Mouse (Mus musculus) small intestine, adult 2 months (tissue): ENCODE measurements around the gene Bri3bp. TPM values are rescaled to one million over a fixed set of nuclear protein-coding genes. Genes with fewer than 3 reads are reported as not detected.
A peak's percentile ranks its signal among the peaks of the same experiment; 100 is the strongest.

Experiments
- H3K27ac ChIP-seq: fragments of 200-500 bp; 2 replicates; pipeline ENCODE4 v1.5.1; 2012; ENCODE audit warnings: low read depth, low read length, control low read depth, inconsistent platforms; ENCODE audit not compliant: insufficient read depth
- H3K27me3 ChIP-seq: fragments of 200-500 bp; 2 replicates; pipeline ENCODE4 v1.6.1; 2012; ENCODE audit warnings: mild to moderate bottlenecking, moderate library complexity, low read length, inconsistent platforms; ENCODE audit not compliant: control insufficient read depth, insufficient read depth
- H3K36me3 ChIP-seq: fragments of 200-500 bp; 2 replicates; pipeline ENCODE4 v1.6.1; 2012; ENCODE audit warnings: mild to moderate bottlenecking, low read length, control low read depth, inconsistent platforms; ENCODE audit not compliant: control insufficient read depth, insufficient read depth
- H3K4me1 ChIP-seq: fragments of 200-500 bp; 2 replicates; pipeline ENCODE4 v1.6.1; 2012; ENCODE audit warnings: low read length, inconsistent platforms, mixed read lengths; ENCODE audit not compliant: control insufficient read depth, insufficient read depth, insufficient read length
- H3K4me3 ChIP-seq: fragments of 200-500 bp; 2 replicates; pipeline ENCODE4 v1.5.1; 2012; ENCODE audit warnings: low read depth, mild to moderate bottlenecking, control low read depth, inconsistent platforms, low read length, moderate library complexity
- CTCF ChIP-seq: fragments of 200-500 bp; IDR thresholded peaks from 2 replicates; pipeline ENCODE4 v1.5.1; 2012; ENCODE audit warnings: low read depth, mild to moderate bottlenecking, control low read depth, inconsistent platforms, low read length, moderate library complexity, mixed read lengths; ENCODE audit not compliant: insufficient replicate concordance, insufficient read length; ENCODE audit errors: extremely low read depth
- POLR2A ChIP-seq: fragments of 200-500 bp; IDR thresholded peaks from 2 replicates; pipeline ENCODE4 v1.6.1; 2012; ENCODE audit warnings: low read depth, mild to moderate bottlenecking, control low read depth, inconsistent platforms, low read length, moderate library complexity
- WGBS: fragments of 180-500 bp; shearing (Covaris S2); methylation state at CpG from one replicate; pipeline ENCODE4 v1.1.7; 2018; 5-methylcytosine and 5-hydroxymethylcytosine counted together
- polyA plus RNA-seq: library from polyadenylated mRNA; depleted of rRNA; stranded (reverse); fragments of >200 nt; gene quantifications from 2 replicates; pipeline ENCODE4 v1.2.3, GENCODE M21; 2012

Bri3bp gene
- polyA plus RNA-seq, 1 experiment = 33.5 TPM

DNA sequence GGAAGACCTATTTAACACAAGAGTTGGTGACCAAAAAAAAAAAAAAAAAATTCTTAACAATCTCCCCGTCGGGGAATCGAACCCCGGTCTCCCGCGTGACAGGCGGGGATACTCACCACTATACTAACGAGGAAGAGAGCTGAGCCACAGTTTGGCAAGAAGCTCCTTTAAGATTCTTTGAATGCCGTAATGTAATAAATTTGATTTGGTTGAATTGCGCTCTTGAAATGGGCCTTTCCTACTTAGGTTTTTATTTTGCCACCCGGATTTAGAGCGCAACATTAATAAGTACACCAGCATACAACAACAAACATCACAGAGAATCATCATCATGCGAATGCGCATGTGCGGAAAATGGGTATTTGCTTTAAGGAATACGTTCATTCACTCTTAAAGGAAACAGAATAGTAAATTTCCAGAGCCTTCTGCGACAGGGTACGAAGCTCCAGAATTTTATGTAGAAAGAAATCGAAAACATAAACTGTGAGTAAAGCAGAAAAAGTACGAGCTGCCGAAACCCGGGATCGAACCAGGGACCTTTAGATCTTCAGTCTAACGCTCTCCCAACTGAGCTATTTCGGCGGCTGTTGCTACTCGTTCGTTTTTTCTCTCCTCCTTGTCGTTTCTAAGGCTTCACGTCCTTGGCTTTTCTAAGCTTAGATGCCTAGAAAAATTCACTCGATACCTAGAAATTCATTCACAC, 35.7 kb upstream of the Bri3bp start:
- no peak for TF ChIP-seq CTCF
- TF ChIP-seq POLR2A = no peak
- no peaks in the 10 kb centered on the region for H3K27me3 ChIP-seq
- WGBS = under 1% methylated on average over 31 of the region's 31 CpGs
- peaks cover 10% of the 10 kb centered on the region; the same call in 1 of the 2 replicates for H3K4me1 ChIP-seq
- peak overlapping the region; percentile 86 for H3K27ac ChIP-seq
- no peaks in the 10 kb centered on the region for H3K36me3 ChIP-seq
- H3K4me3 ChIP-seq = peak overlapping the region; percentile 70

DNA sequence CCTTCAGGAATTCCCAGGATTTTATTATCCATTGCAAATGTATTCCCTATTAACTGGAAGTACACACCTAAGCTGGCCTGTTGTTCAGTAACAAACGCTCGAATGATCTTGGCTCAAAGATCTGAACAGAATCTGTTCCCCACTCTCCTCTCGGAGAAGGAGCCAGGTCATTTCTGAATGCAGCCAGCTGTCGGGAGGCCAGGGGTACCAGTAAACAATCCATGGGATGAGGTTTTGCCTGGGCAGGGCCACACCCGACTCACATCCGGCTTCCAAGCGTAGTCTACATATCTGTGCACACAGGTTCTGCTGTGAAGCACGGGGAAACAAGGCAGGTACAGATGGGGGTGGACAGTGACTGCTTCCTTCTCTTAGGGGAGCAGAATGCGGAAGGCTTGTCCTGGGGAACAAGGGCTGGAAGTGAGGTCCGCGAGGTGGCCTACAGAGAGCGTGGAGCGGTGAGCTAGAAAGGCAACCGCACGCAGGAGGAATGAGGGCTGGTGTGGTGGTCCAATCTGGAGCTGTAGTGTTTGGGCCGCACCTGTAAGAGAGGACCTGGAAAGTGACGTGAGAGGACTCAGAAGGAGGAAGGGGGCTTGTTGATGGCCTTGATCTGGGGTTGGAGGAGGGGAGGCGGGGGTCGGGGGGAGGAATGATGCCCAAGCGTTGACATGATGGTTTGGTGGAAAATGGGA, 34.9 kb upstream of the Bri3bp start:
- WGBS = 3% methylated on average over 20 of the region's 20 CpGs
- H3K4me1 ChIP-seq = peaks cover 10% of the 10 kb centered on the region; the same call in 1 of the 2 replicates
- peak overlapping the region; percentile 64 for H3K4me3 ChIP-seq
- no peaks in the 10 kb centered on the region for H3K36me3 ChIP-seq
- peak overlapping the region; percentile 85 for H3K27ac ChIP-seq
- H3K27me3 ChIP-seq = no peaks in the 10 kb centered on the region
- TF ChIP-seq POLR2A = no peak
- no peak for TF ChIP-seq CTCF

DNA sequence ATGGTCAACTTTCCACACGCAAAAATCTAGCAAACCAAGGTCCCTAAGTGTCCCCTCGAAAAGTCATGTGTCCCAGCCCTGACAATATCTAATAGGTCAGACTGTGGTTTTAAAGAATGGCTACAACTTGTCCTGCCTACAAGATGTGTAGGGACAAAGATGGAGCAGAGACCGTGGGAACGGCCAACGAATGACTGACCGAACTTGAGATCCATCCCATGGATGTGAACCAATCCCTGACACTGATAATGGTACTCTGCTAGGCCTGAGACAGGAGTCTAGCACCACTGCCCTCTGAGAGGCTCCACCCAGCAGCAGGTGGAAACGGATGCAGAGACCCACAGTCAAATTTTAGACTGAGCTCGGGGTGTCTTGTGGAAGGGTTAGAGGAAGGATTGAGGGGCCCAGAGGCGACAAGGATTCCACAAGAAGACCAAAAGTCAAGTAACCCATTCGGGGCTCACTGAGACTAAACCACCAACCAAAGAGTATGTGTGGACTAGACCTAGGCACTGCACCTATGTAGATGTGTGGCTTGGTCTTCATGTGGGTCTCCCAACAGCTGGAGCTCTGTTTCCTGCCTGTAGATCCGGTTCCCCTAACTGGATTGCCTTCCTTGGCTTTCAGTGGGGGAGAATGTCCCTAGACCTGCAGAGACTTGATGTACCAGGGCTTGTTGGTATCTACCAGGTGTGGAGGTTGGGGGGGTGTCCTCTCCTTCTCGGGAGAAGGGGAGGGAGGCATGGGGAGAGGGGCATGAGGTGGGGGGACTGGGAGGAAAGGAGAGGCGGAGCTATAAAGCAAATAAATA, 34.1 kb upstream of the Bri3bp start:
- Histone ChIP-seq H3K27me3 (no peaks in the 10 kb centered on the region), H3K36me3 (no peaks in the 10 kb centered on the region), H3K27ac (no peak overlapping the region), H3K4me3 (peak overlapping the region; percentile 64; the same call in 1 of the 2 replicates), H3K4me1 (peaks cover 10% of the 10 kb centered on the region; the same call in 1 of the 2 replicates)
- WGBS = 55% methylated on average over 13 of the region's 13 CpGs
- no peak for TF ChIP-seq CTCF
- TF ChIP-seq POLR2A = no peak

DNA sequence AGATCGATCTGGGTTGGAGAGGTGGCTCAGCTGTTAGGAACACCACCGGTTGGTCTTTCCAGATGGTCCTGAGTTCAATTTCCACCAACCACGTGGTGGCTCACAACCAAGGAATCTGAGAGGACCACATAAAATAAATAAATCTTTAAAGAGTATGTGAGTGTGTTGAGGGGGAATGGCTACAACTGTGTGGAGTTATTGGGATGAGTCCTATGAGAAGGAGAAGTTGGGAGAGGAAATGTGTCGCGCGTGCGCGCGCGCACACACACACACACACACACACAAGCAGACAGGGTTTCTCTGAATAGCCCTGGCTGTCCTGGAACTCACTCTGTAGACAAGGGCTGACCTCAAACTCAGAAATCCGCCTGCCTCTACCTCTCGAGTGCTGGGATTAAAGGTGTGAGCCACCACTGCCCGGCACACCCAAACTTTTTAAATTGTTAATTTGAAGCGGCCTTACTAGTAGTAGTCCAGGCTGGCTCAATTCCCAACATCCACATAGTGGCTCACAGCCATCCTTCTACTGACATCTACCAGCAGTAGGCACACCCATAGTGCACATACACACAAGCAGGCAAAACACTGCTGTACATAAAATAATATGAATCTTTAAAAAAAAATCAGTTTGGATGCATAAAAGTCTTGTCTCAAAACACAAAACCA, 33.3 kb upstream of the Bri3bp start:
- Histone ChIP-seq H3K4me3 (no peak overlapping the region), H3K4me1 (peaks cover 10% of the 10 kb centered on the region; the same call in 1 of the 2 replicates), H3K36me3 (no peaks in the 10 kb centered on the region), H3K27ac (no peak overlapping the region), H3K27me3 (no peaks in the 10 kb centered on the region)
- 75% methylated on average over 14 of the region's 14 CpGs for WGBS
- TF ChIP-seq CTCF = no peak
- no peak for TF ChIP-seq POLR2A

DNA sequence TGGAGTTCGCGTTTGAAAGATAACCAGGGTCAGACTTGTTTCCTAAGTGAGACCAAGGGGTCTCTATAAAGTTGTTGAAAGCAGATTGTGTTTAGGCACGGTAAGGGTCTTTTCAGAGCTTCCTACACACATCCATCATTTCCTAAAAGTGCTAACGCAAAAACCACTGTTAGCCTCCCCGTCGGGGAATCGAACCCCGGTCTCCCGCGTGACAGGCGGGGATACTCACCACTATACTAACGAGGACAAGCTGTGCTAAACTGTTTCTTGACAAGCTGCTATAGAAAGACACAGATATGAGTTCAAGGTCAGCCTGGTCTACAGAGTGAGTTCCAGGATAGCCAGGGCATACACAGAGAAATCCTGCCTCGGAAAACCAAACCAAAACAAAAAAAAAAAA, 32.5 kb upstream of the Bri3bp start:
- Histone ChIP-seq H3K36me3 (peaks cover 2% of the 10 kb centered on the region; the same call in 1 of the 2 replicates), H3K4me1 (peaks cover 10% of the 10 kb centered on the region; the same call in 1 of the 2 replicates), H3K27ac (no peak overlapping the region), H3K4me3 (peak overlapping the region; percentile 44), H3K27me3 (no peaks in the 10 kb centered on the region)
- no peak for TF ChIP-seq POLR2A
- WGBS = 5% methylated on average over 13 of the region's 13 CpGs

DNA sequence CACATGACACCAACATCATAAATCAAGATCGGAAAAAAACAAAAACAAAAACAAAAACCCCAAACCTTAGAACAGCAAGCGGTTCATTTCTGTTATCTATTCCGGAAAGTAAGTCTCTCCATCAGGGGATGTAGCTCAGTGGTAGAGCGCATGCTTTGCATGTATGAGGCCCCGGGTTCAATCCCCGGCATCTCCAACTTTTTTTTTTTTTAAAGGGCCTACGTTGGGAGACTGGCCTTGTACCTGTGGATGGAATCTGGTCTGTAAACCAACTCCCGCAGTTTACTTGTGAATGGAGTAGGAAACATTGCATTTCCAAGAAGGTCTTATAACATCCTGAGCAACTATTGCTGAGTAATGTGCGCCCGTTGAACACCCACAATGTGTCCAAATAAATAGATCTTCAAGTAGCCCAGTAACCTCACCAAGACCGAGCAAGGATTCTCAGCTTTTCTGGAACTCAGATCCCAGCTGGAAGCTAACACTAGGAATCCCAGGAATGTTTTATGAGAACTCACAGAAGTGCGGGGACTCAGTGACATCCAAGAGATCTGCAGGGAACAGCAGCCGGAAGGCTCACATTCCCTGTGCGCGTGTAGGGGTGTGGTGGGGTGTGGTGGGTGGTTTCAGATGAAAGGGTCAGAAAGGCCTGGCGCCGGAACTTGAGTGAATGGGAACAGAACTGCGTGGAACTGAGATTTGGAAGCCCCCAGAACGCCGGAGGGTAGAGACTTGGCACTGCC, 31.8 kb upstream of the Bri3bp start:
- H3K27me3 ChIP-seq = no peaks in the 10 kb centered on the region
- peaks cover 7% of the 10 kb centered on the region; the same call in 1 of the 2 replicates for H3K36me3 ChIP-seq
- no peak for TF ChIP-seq CTCF
- no peak for TF ChIP-seq POLR2A
- H3K4me3 ChIP-seq = peak overlapping the region; percentile 44
- no peak overlapping the region for H3K27ac ChIP-seq
- peaks cover 10% of the 10 kb centered on the region; the same call in 1 of the 2 replicates for H3K4me1 ChIP-seq
- 27% methylated on average over 20 of the region's 20 CpGs for WGBS
